Mouse (Mus musculus): Measurements from ENCODE around the gene Tulp4.
"Not testable (repeated sequence)": the region's sequence is repeated elsewhere in the genome, so short reads cannot be mapped to it uniquely, and the experiment has no call there.

The Tulp4 gene

GRCm38 (mm10) chr17:6283137-6283536 lies 176.9 kb downstream of the Tulp4 start:
- DNase-seq, result not testable (repeated sequence)

- not testable (repeated sequence) for DNase-seq
Observed at GRCm38 (mm10) chr17:6286169-6286568, 179.9 kb downstream of the Tulp4 start.

- not testable (repeated sequence) for DNase-seq
Observed at GRCm38 (mm10) chr17:6289045-6289444, 182.8 kb downstream of the Tulp4 start.

GRCm38 (mm10) chr17:6293882-6294281 lies 187.6 kb downstream of the Tulp4 start:
- not testable (repeated sequence) for DNase-seq

- DNase-seq, result peak in 1 of 2 experiments; percentile 63
Observed at GRCm38 (mm10) chr17:6297060-6297795, 191.0 kb downstream of the Tulp4 start.

GRCm38 (mm10) chr17:6300190-6300863 lies 194.1 kb downstream of the Tulp4 start:
- DNase-seq, result not testable (repeated sequence)

All from cerebellum, postnatal 14 days (tissue).